Mouse (Mus musculus) MEL (cell line): ENCODE results near the gene Glis1. TPM values are rescaled to one million over a fixed set of nuclear protein-coding genes. Genes with fewer than 3 reads are reported as not detected.

ENCODE experiments used
- DNase-seq: peaks from one replicate; pipeline ENCODE4 v3.0.0; 2011; ENCODE audit warnings: low read depth, low spot score
- H3K27ac ChIP-seq: 2 replicates; pipeline ENCODE4 v1.5.1; 2012; ENCODE audit warnings: low read depth, mild to moderate bottlenecking, control low read depth, low read length, moderate library complexity; ENCODE audit not compliant: control insufficient read depth
- H3K27me3 ChIP-seq, 2 experiments: fragments of 150-350 bp in 1 of 2; sonication (generic) in 1 of 2; 2 replicates each; pipeline ENCODE4 v1.6.1; 2012; ENCODE audit warnings: low read length in 2 of 2, mild to moderate bottlenecking in 2 of 2, improper control_type of control experiment in 1 of 2, moderate library complexity in 1 of 2; ENCODE audit not compliant: insufficient read depth in 2 of 2, control insufficient read depth in 1 of 2
- H3K36me3 ChIP-seq, 2 experiments: 2 replicates each; pipeline ENCODE4 v1.6.1; 2012 to 2014; ENCODE audit warnings: low read length in 2 of 2, improper control_type of control experiment in 1 of 2, inconsistent platforms in 1 of 2, mild to moderate bottlenecking in 1 of 2; ENCODE audit not compliant: insufficient read depth in 2 of 2, control insufficient read depth in 1 of 2
- H3K4me1 ChIP-seq, 2 experiments: fragments of 150-350 bp in 1 of 2; sonication (generic) in 1 of 2; 2 replicates each; pipeline ENCODE4 v1.6.1; 2012; ENCODE audit warnings: low read length in 2 of 2, improper control_type of control experiment in 1 of 2, mild to moderate bottlenecking in 1 of 2; ENCODE audit not compliant: insufficient read depth in 2 of 2, control insufficient read depth in 1 of 2
- H3K4me3 ChIP-seq, 2 experiments: fragments of 150-350 bp in 1 of 2; sonication (generic) in 1 of 2; 2 replicates each; pipeline ENCODE4 v1.5.1; 2012; ENCODE audit warnings: low read depth in 2 of 2, low read length in 2 of 2, mild to moderate bottlenecking in 2 of 2, moderate library complexity in 2 of 2, control low read depth in 1 of 2, improper control_type of control experiment in 1 of 2; ENCODE audit not compliant: control insufficient read depth in 1 of 2, insufficient read depth in 1 of 2
- H3K79me2 ChIP-seq: 2 replicates; pipeline ENCODE4 v1.6.1; 2012; ENCODE audit warnings: mild to moderate bottlenecking, low read length, moderate library complexity; ENCODE audit not compliant: control insufficient read depth, poor library complexity, insufficient read depth
- H3K9ac ChIP-seq: 2 replicates; pipeline ENCODE4 v1.6.1; 2012; ENCODE audit warnings: low read depth, mild to moderate bottlenecking, control low read depth, low read length, moderate library complexity; ENCODE audit not compliant: control insufficient read depth, poor library complexity, severe bottlenecking
- H3K9me3 ChIP-seq: fragments of 150-350 bp; sonication (generic); replicated peaks from 2 replicates; pipeline ENCODE4 v1.6.1; 2012; ENCODE audit warnings: mild to moderate bottlenecking, low read length, improper control_type of control experiment, moderate library complexity; ENCODE audit not compliant: insufficient read depth
- CHD2 ChIP-seq: IDR thresholded peaks from 2 replicates; pipeline ENCODE4 v1.6.1; 2011; ENCODE audit warnings: low read length, improper control_type of control experiment
- EP300 ChIP-seq, 2 experiments: IDR thresholded peaks; 2 replicates each; pipeline ENCODE4 v1.6.1; 2011; ENCODE audit warnings: improper control_type of control experiment in 2 of 2, low read length in 2 of 2, low read depth in 1 of 2, mild to moderate bottlenecking in 1 of 2
- ETS1 ChIP-seq: IDR thresholded peaks from 2 replicates; pipeline ENCODE4 v1.6.1; 2012; ENCODE audit warnings: low read depth, mild to moderate bottlenecking, inconsistent platforms, low read length, improper control_type of control experiment, moderate library complexity
- GABPA ChIP-seq: IDR thresholded peaks from 2 replicates; pipeline ENCODE4 v1.6.1; 2012; ENCODE audit warnings: low read depth, mild to moderate bottlenecking, inconsistent platforms, low read length, improper control_type of control experiment, moderate library complexity
- GATA1 ChIP-seq: IDR thresholded peaks from 2 replicates; pipeline ENCODE4 v1.6.1; 2011; ENCODE audit warnings: low read depth, low read length, improper control_type of control experiment
- JUND ChIP-seq: IDR thresholded peaks from 2 replicates; pipeline ENCODE4 v1.6.1; 2011; ENCODE audit warnings: low read depth, mild to moderate bottlenecking, improper control_type of control experiment, low read length
- MAX ChIP-seq: IDR thresholded peaks from 2 replicates; pipeline ENCODE4 v1.6.1; 2011; ENCODE audit warnings: low read length, improper control_type of control experiment
- MAZ ChIP-seq: IDR thresholded peaks from 2 replicates; pipeline ENCODE4 v1.6.1; 2012; ENCODE audit warnings: low read depth, mild to moderate bottlenecking, inconsistent platforms, low read length, improper control_type of control experiment
- MXI1 ChIP-seq: IDR thresholded peaks from 2 replicates; pipeline ENCODE4 v1.6.1; 2011; ENCODE audit warnings: mild to moderate bottlenecking, low read depth, low read length, improper control_type of control experiment
- NRF1 ChIP-seq: IDR thresholded peaks from 2 replicates; pipeline ENCODE4 v1.6.1; 2014; ENCODE audit warnings: low read depth, mild to moderate bottlenecking, inconsistent platforms, low read length, improper control_type of control experiment, moderate library complexity; ENCODE audit not compliant: poor library complexity, insufficient read depth, severe bottlenecking
- POLR2AphosphoS2 ChIP-seq: IDR thresholded peaks from 2 replicates; pipeline ENCODE4 v1.6.1; 2011; ENCODE audit warnings: low read length, improper control_type of control experiment
- POLR2AphosphoS5 ChIP-seq: IDR thresholded peaks from 2 replicates; pipeline ENCODE4 v1.6.1; 2012; ENCODE audit warnings: low read depth, borderline replicate concordance, mild to moderate bottlenecking, inconsistent platforms, low read length, moderate library complexity, mixed read lengths
- RAD21 ChIP-seq: IDR thresholded peaks from 2 replicates; pipeline ENCODE4 v1.6.1; 2011; ENCODE audit warnings: mild to moderate bottlenecking, low read depth, low read length, improper control_type of control experiment
- RCOR1 ChIP-seq: IDR thresholded peaks from 2 replicates; pipeline ENCODE4 v1.6.1; 2012; ENCODE audit warnings: low read depth, mild to moderate bottlenecking, inconsistent platforms, low read length, improper control_type of control experiment
- TBP ChIP-seq: IDR thresholded peaks from 2 replicates; pipeline ENCODE4 v1.8.0; 2011; ENCODE audit warnings: low read depth, low read length, improper control_type of control experiment
- USF1 ChIP-seq: IDR thresholded peaks from 2 replicates; pipeline ENCODE4 v1.6.1; 2014; ENCODE audit warnings: low read depth, mild to moderate bottlenecking, inconsistent platforms, low read length, improper control_type of control experiment, moderate library complexity
- ZMIZ1 ChIP-seq: IDR thresholded peaks from 2 replicates; pipeline ENCODE4 v1.6.1; 2012; ENCODE audit warnings: low read depth, mild to moderate bottlenecking, inconsistent platforms, low read length, improper control_type of control experiment, moderate library complexity
- polyA plus RNA-seq, 2 experiments: library from polyadenylated mRNA; stranded (reverse) in 1 of 2; unstranded in 1 of 2; fragments of >175 nt in 1 of 2; fragments of >200 nt in 1 of 2; gene quantifications; 2 replicates each; pipeline versions ENCODE4 v1.2.1 to v1.2.4; 2012; ENCODE audit warnings: low replicate concordance in 2 of 2, low read depth in 1 of 2; ENCODE audit not compliant: insufficient read length in 2 of 2, insufficient read depth in 1 of 2, missing spikeins in 1 of 2
- total RNA-seq: library from RNA; depleted of rRNA; stranded (reverse); fragments of 300-350 nt; gene quantifications from 2 replicates; pipeline ENCODE4 v1.2.3, GENCODE M21; 2012; rRNA removed

The Glis1 gene
- total RNA-seq (0.46 TPM in 1 of 2 replicates, not detected in the other), polyA plus RNA-seq (under 1 TPM in 1 of 2 experiments, not detected in 1; 0.93 TPM)

GRCm38 (mm10) chr4:107434356-107435237, at the start of gene Glis1:
Gene Glis1, plus strand, starts transcription at chr4:107434591.
- Histone ChIP-seq H3K27ac (no peak within 1 kb of the TSS), H3K4me3 (peak within 1 kb of the TSS; percentile 35 to 60; a peak in 3 of 4 replicates), H3K4me1 (no peaks in the 10 kb centered on the region), H3K9me3 (no peaks in the 10 kb centered on the region), H3K79me2 (no peaks in the 10 kb centered on the region), H3K27me3 (peaks cover 0 to 3% of the 10 kb centered on the region in 2 experiments; a peak in 3 of 4 replicates), H3K36me3 (no peaks in the 10 kb centered on the region), H3K9ac (peak within 1 kb of the TSS; percentile 45; the same call in 1 of the 2 replicates)
- DNase-seq: peak; percentile 47
- TF ChIP-seq EP300 (IDR thresholded peaks at IDR 0.05; ENCODE audit: low read depth in 1 of 2, low read length in 2 of 2) (no peak), JUND (no peak), GATA1 (no peak), ETS1 (no peak), ZMIZ1 (no peak), MAZ (no peak), MXI1 (no peak), TBP (no peak), POLR2AphosphoS2 (no peak), MAX (no peak), USF1 (no peak), CHD2 (no peak)

GRCm38 (mm10) chr4:107387038-107387437, 47.4 kb upstream of the Glis1 start:
- TF ChIP-seq RCOR1 (no peak), POLR2AphosphoS5 (no peak), ZMIZ1 (no peak), NRF1 (no peak), RAD21 (no peak), GABPA (no peak)

More at GRCm38 (mm10) chr4:107387038-107387437, 47.4 kb upstream of the Glis1 start:
- Histone ChIP-seq H3K9ac (no peak overlapping the region), H3K36me3 (peaks cover 0 to 28% of the 10 kb centered on the region in 2 experiments; a peak in 2 of 4 replicates), H3K4me3 (no peak overlapping the region), H3K27ac (no peak overlapping the region), H3K9me3 (no peaks in the 10 kb centered on the region), H3K4me1 (no peaks in the 10 kb centered on the region), H3K79me2 (no peaks in the 10 kb centered on the region), H3K27me3 (no peaks in the 10 kb centered on the region)
- DNase-seq: no peak
